Mouse (Mus musculus): Measurements from ENCODE around the gene Ifrd1.
"Not testable (repeated sequence)": the region's sequence is repeated elsewhere in the genome, so short reads cannot be mapped to it uniquely, and the experiment has no call there.

Gene Ifrd1

GRCm38 (mm10) chr12:40248454-40249180, at the start of gene Ifrd1:
Ifrd1 (minus strand) TSS chr12:40248504.
- no peak for DNase-seq (ENCODE audit: low spot score in 2 of 2)

GRCm38 (mm10) chr12:40286539-40286938, 38.2 kb upstream of the Ifrd1 start:
- DNase-seq (ENCODE audit: low spot score in 2 of 2): no peak

GRCm38 (mm10) chr12:40280596-40281325, 32.5 kb upstream of the Ifrd1 start:
- DNase-seq (ENCODE audit: low spot score in 2 of 2): no peak

- DNase-seq (ENCODE audit: low spot score in 2 of 2): no peak
Measured at GRCm38 (mm10) chr12:40277581-40277980, 29.3 kb upstream of the Ifrd1 start.

- no peak for DNase-seq (ENCODE audit: low spot score in 2 of 2)
Measured at GRCm38 (mm10) chr12:40274931-40275330, 26.6 kb upstream of the Ifrd1 start.

GRCm38 (mm10) chr12:40273339-40273738, 25.0 kb upstream of the Ifrd1 start:
- DNase-seq (ENCODE audit: low spot score in 2 of 2): no peak

GRCm38 (mm10) chr12:40272710-40273109, 24.4 kb upstream of the Ifrd1 start:
- DNase-seq (ENCODE audit: low spot score in 2 of 2): no peak

- DNase-seq (ENCODE audit: low spot score in 2 of 2): no peak
Measured at GRCm38 (mm10) chr12:40268313-40268712, 20.0 kb upstream of the Ifrd1 start.

- no peak for DNase-seq (ENCODE audit: low spot score in 2 of 2)
Measured at GRCm38 (mm10) chr12:40263712-40264111, 15.4 kb upstream of the Ifrd1 start.

GRCm38 (mm10) chr12:40263006-40263405, 14.7 kb upstream of the Ifrd1 start:
- no peak for DNase-seq (ENCODE audit: low spot score in 2 of 2)

- DNase-seq (ENCODE audit: low spot score in 2 of 2): no peak
Measured at GRCm38 (mm10) chr12:40258462-40259000, 10.2 kb upstream of the Ifrd1 start.

- peak; percentile 33 to 82 for DNase-seq (ENCODE audit: low spot score in 2 of 2)
Measured at GRCm38 (mm10) chr12:40257226-40257625, 8.9 kb upstream of the Ifrd1 start.

- DNase-seq (ENCODE audit: low spot score in 2 of 2): no peak
Measured at GRCm38 (mm10) chr12:40256543-40256942, 8.2 kb upstream of the Ifrd1 start.

GRCm38 (mm10) chr12:40256033-40256432, 7.7 kb upstream of the Ifrd1 start:
- no peak for DNase-seq (ENCODE audit: low spot score in 2 of 2)

GRCm38 (mm10) chr12:40255310-40255709, 7.0 kb upstream of the Ifrd1 start:
- not testable (repeated sequence) for DNase-seq (ENCODE audit: low spot score in 2 of 2)

- no peak for DNase-seq (ENCODE audit: low spot score in 2 of 2)
Measured at GRCm38 (mm10) chr12:40254729-40255128, 6.4 kb upstream of the Ifrd1 start.

- DNase-seq (ENCODE audit: low spot score in 2 of 2): no peak
Measured at GRCm38 (mm10) chr12:40253241-40253640, 4.9 kb upstream of the Ifrd1 start.

GRCm38 (mm10) chr12:40250256-40250655, 2.0 kb upstream of the Ifrd1 start:
- no peak for DNase-seq (ENCODE audit: low spot score in 2 of 2)

- no peak for DNase-seq (ENCODE audit: low spot score in 2 of 2)
Measured at GRCm38 (mm10) chr12:40247976-40248375, 328 bp downstream of the Ifrd1 start.

- no peak for DNase-seq (ENCODE audit: low spot score in 2 of 2)
Measured at GRCm38 (mm10) chr12:40247384-40247783, 920 bp downstream of the Ifrd1 start.

- no peak for DNase-seq (ENCODE audit: low spot score in 2 of 2)
Measured at GRCm38 (mm10) chr12:40245434-40245970, 2.8 kb downstream of the Ifrd1 start.

- no peak for DNase-seq (ENCODE audit: low spot score in 2 of 2)
Measured at GRCm38 (mm10) chr12:40244926-40245325, 3.4 kb downstream of the Ifrd1 start.

GRCm38 (mm10) chr12:40243821-40244221, 4.5 kb downstream of the Ifrd1 start:
- no peak for DNase-seq (ENCODE audit: low spot score in 2 of 2)
